Mouse (Mus musculus): Measurements from ENCODE around the gene Dnajb5. TPM values are rescaled to one million over a fixed set of nuclear protein-coding genes. Genes with fewer than 3 reads are reported as not detected.

Dnajb5 gene
- total RNA-seq, 2 experiments from 2014 or later, result 1.1 to 16.3 TPM

- ATAC-seq (replicated peaks; ENCODE audit: poor library complexity, severe bottlenecking), result no peak
Measured at GRCm38 (mm10) chr4:42963480-42963879, 13.9 kb downstream of the Dnajb5 start.

DNA sequence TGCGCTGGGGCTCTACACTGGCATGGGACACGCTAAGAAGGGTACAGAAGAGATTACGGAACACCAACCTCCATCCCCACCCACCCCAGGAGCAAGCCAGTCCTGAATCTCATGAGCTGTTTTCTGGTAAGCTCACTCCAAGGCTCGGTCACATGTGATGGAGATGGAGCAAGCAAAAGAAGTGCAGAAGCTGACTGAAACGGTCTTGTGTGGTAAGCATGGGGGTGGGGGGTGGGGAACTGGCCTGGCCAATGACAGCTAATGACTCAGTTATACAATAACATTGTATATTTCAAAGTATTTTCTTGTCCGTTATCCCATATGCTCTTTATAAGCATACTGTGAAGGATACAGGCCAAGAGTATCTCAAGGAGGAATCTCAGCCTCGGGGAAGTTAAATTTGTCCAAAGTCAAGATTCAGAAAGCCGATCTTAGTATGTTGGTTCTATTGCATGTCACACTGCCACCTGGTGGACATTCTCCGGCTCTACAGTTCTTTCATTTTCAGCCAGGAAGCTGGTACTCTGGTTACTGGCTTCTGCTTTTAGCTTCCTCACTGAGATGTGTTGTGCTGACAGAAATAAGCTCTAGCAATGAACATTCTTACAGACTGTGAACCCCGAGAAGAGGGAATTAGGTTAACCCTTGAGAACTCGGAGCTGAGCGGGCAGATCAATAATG lies 15.6 kb downstream of the Dnajb5 start:
- peak; percentile 88 for ATAC-seq (replicated peaks; ENCODE audit: poor library complexity, severe bottlenecking)

DNA sequence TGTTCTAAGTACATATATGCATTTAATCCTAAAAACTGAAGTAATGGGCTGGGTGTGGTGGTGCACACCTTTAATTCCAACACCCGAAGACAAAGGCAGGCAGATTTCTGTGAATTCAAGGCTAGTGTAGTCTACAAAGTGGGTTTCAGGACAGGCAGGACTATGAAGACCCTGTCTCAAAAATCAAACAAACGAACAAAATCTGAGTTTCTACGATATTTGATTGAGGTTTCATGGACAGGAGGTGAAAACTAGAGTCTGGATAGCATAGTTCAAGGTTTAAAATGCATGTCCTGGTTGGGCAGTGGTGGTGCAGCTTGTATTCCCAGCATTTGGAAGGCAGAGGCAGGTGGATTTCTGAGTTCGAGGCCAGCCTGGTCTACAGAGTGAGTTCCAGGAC lies 19.7 kb downstream of the Dnajb5 start, which contains the start of gene 1700022I11Rik:
1700022I11Rik (plus strand) TSS at position 301 of the 400 bp plus-strand sequence.
- no peak for ATAC-seq (replicated peaks; ENCODE audit: poor library complexity, severe bottlenecking)

DNA sequence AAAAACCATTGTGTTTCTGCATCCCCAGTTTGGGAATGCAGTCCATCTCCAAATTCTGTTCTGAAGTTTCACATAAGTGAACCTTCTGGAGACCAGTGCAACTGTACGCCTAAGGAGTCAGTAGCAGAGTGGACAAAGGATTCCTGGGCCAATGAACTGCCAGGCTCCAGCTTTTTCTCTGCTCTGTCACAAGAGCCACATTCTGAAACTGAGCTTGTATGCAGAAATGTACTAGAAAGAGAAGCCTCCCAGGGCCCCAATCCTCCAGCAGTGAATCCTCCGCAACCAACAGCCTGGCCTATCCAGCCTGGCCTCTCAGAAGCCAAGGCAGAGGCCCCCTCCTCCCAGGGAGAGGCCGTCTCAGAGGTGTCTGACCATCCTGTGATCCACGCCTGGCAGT lies 23.3 kb downstream of the Dnajb5 start:
- no peak for ATAC-seq (replicated peaks; ENCODE audit: poor library complexity, severe bottlenecking)

DNA sequence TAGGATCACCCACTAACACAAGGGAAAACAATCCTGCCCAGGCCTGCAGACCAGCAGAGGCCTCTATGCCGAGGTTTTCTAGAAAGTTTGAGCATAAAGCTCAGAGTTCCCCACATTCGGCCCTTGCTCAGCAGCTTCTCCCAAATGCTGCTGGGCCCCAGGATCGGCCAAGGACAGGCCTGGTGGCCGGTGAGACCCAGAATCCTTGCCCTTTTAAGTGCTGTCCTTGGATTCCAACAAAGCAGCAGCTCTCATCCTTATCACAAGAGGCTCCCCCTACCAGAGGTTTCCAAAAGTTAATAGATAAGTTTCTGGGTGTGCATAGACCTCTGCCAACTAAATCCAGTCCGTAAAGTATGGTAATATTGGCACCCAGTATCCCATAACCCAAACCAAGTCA lies 24.3 kb downstream of the Dnajb5 start:
- ATAC-seq (replicated peaks; ENCODE audit: poor library complexity, severe bottlenecking), result no peak

DNA sequence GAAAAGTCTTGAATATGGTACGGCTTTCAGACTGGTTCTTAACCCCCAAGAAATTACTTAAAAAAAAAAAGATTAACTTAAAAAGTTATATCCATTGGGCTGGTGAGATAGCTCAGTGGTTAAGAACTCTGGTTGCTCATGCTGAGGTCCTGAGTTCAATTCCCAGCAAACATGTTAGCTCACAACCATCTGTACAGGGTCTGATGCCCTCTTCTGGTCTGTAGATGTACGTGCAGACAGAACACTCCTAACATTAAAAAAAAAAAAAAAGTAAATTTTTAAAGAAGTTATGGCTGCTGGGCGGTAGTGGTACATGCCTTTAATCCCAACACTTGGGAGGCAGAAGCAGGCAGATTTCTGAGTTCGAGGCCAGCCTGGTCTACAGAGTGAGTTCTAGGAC lies 28.4 kb downstream of the Dnajb5 start:
- 0 out of 2 replicates have a peak, but pooled peaks have one; percentile 36 for ATAC-seq (replicated peaks; ENCODE audit: poor library complexity, severe bottlenecking)

- ATAC-seq (replicated peaks; ENCODE audit: poor library complexity, severe bottlenecking), result peak; percentile 77
Measured at GRCm38 (mm10) chr4:42980467-42980866, 30.9 kb downstream of the Dnajb5 start.

DNA sequence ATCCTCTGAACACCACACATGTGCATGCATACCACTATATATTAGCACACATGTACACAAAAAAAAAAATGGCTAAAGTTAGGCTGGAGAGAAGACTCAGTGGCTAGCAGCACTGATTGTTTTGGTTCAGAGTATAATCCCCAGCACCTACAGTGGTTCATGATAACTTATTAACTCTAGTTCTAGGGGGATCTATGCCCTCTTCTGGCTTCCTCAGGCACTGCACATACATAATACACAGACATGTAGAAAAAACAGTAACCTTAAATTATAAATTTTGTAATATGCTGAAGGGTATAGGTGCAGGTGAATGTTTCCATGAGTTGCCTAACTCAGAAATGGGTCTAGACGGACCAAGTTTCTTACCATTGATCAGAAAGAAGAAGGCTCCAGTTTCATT lies 38.7 kb downstream of the Dnajb5 start:
- ATAC-seq (replicated peaks; ENCODE audit: poor library complexity, severe bottlenecking), result peak; percentile 33; the same call in 1 of the 2 replicates

- ATAC-seq (replicated peaks; ENCODE audit: poor library complexity, severe bottlenecking), result no peak
Measured at GRCm38 (mm10) chr4:42998022-42998421, 48.4 kb downstream of the Dnajb5 start.

- ATAC-seq (replicated peaks; ENCODE audit: poor library complexity, severe bottlenecking), result peak; percentile 53
Measured at GRCm38 (mm10) chr4:42999451-43000140, 50.0 kb downstream of the Dnajb5 start.

GRCm38 (mm10) chr4:43000141-43000986 lies 50.8 kb downstream of the Dnajb5 start, which contains the start of gene Vcp:
TSS of gene Vcp (minus strand) at chr4:43000507.
- peak; percentile 93 for ATAC-seq (replicated peaks; ENCODE audit: poor library complexity, severe bottlenecking)

DNA sequence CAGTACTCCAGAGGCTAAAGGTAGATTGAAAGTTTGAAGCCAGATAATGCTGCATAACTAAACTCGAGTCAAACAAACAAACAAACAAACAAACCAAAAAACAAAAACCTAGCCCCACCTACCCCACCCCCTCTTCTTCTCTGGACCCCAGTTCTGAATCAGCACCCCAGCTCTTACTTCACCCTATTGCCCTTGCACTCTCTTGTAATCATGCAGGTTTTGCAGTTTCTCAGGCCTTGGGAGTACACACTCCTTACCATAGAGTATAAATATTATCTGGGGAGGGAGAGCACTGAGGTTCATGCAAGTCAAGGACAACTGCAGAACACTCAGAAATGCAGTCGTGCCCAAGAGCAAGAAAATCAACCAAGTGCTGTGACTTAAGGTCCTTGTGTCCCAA lies 51.7 kb downstream of the Dnajb5 start:
- ATAC-seq (replicated peaks; ENCODE audit: poor library complexity, severe bottlenecking), result no peak

GRCm38 (mm10) chr4:43002756-43003439 lies 53.3 kb downstream of the Dnajb5 start:
- no peak for ATAC-seq (replicated peaks; ENCODE audit: poor library complexity, severe bottlenecking)

- ATAC-seq (replicated peaks; ENCODE audit: poor library complexity, severe bottlenecking), result no peak
Measured at GRCm38 (mm10) chr4:43004951-43005350, 55.3 kb downstream of the Dnajb5 start.

DNA sequence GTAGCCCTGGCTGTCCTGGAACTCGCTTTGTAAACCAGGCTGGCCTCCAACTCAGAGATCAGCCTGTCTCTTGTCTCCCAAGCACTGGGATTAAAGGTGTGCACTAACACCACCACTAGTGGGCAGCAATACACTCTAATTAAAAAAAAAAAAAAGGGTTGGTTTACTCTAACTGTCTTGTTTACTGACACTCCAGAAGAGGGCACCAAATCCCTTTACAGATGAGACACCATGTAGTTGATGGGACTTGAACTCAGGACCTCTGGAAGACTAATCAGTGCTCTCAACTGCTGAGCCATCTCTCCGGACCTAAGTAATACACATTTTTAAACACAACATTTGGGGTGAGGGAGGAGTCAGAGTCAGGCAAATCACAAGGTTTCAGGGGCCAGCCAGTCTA lies 56.2 kb downstream of the Dnajb5 start:
- ATAC-seq (replicated peaks; ENCODE audit: poor library complexity, severe bottlenecking), result peak; percentile 65

Other genes with a start within 250 kb of the Dnajb5 start
- gene 4930578G10Rik, start 214.3 kb upstream of the Dnajb5 start, total RNA-seq (2014; fragmentation: Nextera tagmentation), result not detected in 2 replicates
- not detected in 2 replicates for gene 4930578G10Rik, start 214.3 kb upstream of the Dnajb5 start, total RNA-seq (2017)
- gene Ccl19, start 193.2 kb upstream of the Dnajb5 start, total RNA-seq (2014; fragmentation: Nextera tagmentation), result not detected in 2 replicates
- gene Ccl19, start 193.2 kb upstream of the Dnajb5 start, total RNA-seq (2017), result not detected in 2 replicates
- gene Ccl21a, start 175.8 kb upstream of the Dnajb5 start, total RNA-seq (2014; fragmentation: Nextera tagmentation), result not detected in 2 replicates
- not detected in 2 replicates for gene Ccl21a, start 175.8 kb upstream of the Dnajb5 start, total RNA-seq (2017)
- gene Fam205a1, start 95.9 kb upstream of the Dnajb5 start, total RNA-seq (2014; fragmentation: Nextera tagmentation), result not detected in 2 replicates
- gene Fam205a1, start 95.9 kb upstream of the Dnajb5 start, total RNA-seq (2017), result not detected in 2 replicates
- not detected in 2 replicates for gene Gm12394, start 93.0 kb upstream of the Dnajb5 start, total RNA-seq (2014; fragmentation: Nextera tagmentation)
- gene Gm12394, start 93.0 kb upstream of the Dnajb5 start, total RNA-seq (2017), result not detected in 2 replicates
- gene Fam205c, start 75.6 kb upstream of the Dnajb5 start, total RNA-seq (2014; fragmentation: Nextera tagmentation), result not detected in 2 replicates
- not detected in 2 replicates for gene Fam205c, start 75.6 kb upstream of the Dnajb5 start, total RNA-seq (2017)
- 0.11 and 0.21 TPM in 2 replicates for gene Phf24, start 33.2 kb upstream of the Dnajb5 start, total RNA-seq (2014; fragmentation: Nextera tagmentation)
- 0.04 and 1.0 TPM in 2 replicates for gene Phf24, start 33.2 kb upstream of the Dnajb5 start, total RNA-seq (2017)
- gene 1700022I11Rik, start 19.8 kb downstream of the Dnajb5 start, total RNA-seq (2014; fragmentation: Nextera tagmentation), result not detected in 2 replicates
- 0.22 and 0.57 TPM in 2 replicates for gene 1700022I11Rik, start 19.8 kb downstream of the Dnajb5 start, total RNA-seq (2017)
- gene Vcp, start 50.7 kb downstream of the Dnajb5 start, total RNA-seq (2014; fragmentation: Nextera tagmentation), result 207 and 209 TPM in 2 replicates
- gene Vcp, start 50.7 kb downstream of the Dnajb5 start, total RNA-seq (2017), result 303 and 304 TPM in 2 replicates
- gene Fancg, start 60.7 kb downstream of the Dnajb5 start, total RNA-seq (2014; fragmentation: Nextera tagmentation), result 19.9 and 29.0 TPM in 2 replicates
- gene Fancg, start 60.7 kb downstream of the Dnajb5 start, total RNA-seq (2017), result 18.7 and 21.8 TPM in 2 replicates
- gene Pigo, start 76.0 kb downstream of the Dnajb5 start, total RNA-seq (2014; fragmentation: Nextera tagmentation), result 15.6 and 15.8 TPM in 2 replicates
- gene Pigo, start 76.0 kb downstream of the Dnajb5 start, total RNA-seq (2017), result 5.8 and 10.8 TPM in 2 replicates
- 140 and 178 TPM in 2 replicates for gene Stoml2, start 81.9 kb downstream of the Dnajb5 start, total RNA-seq (2014; fragmentation: Nextera tagmentation)
- gene Stoml2, start 81.9 kb downstream of the Dnajb5 start, total RNA-seq (2017), result 130 and 143 TPM in 2 replicates
- 2.9 and 5.1 TPM in 2 replicates for gene Fam214b, start 96.4 kb downstream of the Dnajb5 start, total RNA-seq (2014; fragmentation: Nextera tagmentation)
- gene Fam214b, start 96.4 kb downstream of the Dnajb5 start, total RNA-seq (2017), result 2.1 and 5.8 TPM in 2 replicates
- gene Unc13b, start 109.1 kb downstream of the Dnajb5 start, total RNA-seq (2014; fragmentation: Nextera tagmentation), result 0.13 TPM in 1 of 2 replicates, not detected in the other
- 0.52 and 0.57 TPM in 2 replicates for gene Unc13b, start 109.1 kb downstream of the Dnajb5 start, total RNA-seq (2017)